Mouse (Mus musculus): ENCODE data around the gene Pmis2. TPM values are rescaled to one million over a fixed set of nuclear protein-coding genes. Genes with fewer than 3 reads are reported as not detected.

The Pmis2 gene
- polyA plus RNA-seq, 1 experiment from 2014 or later, result not detected

- no peak for ATAC-seq (ENCODE audit: insufficient number of reproducible peaks, low FRiP score, low TSS enrichment, low read depth)
- Histone ChIP-seq H3K27ac (replicated peaks) (no peak overlapping the region), H3K9me3 (replicated peaks) (no peaks in the 10 kb centered on the region), H3K27me3 (peaks cover 70% of the 10 kb centered on the region), H3K9ac (no peak overlapping the region), H3K4me3 (replicated peaks) (peak overlapping the region; percentile 3; the same call in 1 of the 2 replicates), H3K4me2 (replicated peaks) (no peak overlapping the region), H3K4me1 (peaks cover 20% of the 10 kb centered on the region), H3K36me3 (no peaks in the 10 kb centered on the region)
- WGBS, result 4% methylated on average over 27 of the region's 27 CpGs
Observed at GRCm38 (mm10) chr7:30633762-30634412, 37.5 kb downstream of the Pmis2 start.

GRCm38 (mm10) chr7:30629013-30629412, 42.4 kb downstream of the Pmis2 start:
- Histone ChIP-seq H3K36me3 (0 out of 2 replicates have a peak, but pooled peaks cover 6% of the 10 kb centered on the region), H3K4me2 (replicated peaks) (no peak overlapping the region), H3K27ac (replicated peaks) (no peak overlapping the region), H3K9ac (no peak overlapping the region), H3K9me3 (replicated peaks) (no peaks in the 10 kb centered on the region), H3K27me3 (peaks cover 38% of the 10 kb centered on the region), H3K4me1 (peaks cover 16% of the 10 kb centered on the region), H3K4me3 (replicated peaks) (no peak overlapping the region)
- no peak for ATAC-seq (ENCODE audit: insufficient number of reproducible peaks, low FRiP score, low TSS enrichment, low read depth)

GRCm38 (mm10) chr7:30626647-30627046, 44.8 kb downstream of the Pmis2 start:
- Histone ChIP-seq H3K36me3 (peaks cover 29% of the 10 kb centered on the region), H3K4me2 (replicated peaks) (no peak overlapping the region), H3K4me3 (replicated peaks) (no peak overlapping the region), H3K9ac (no peak overlapping the region), H3K27ac (replicated peaks) (no peak overlapping the region), H3K27me3 (peaks cover 16% of the 10 kb centered on the region), H3K4me1 (peaks cover 11% of the 10 kb centered on the region), H3K9me3 (replicated peaks) (no peaks in the 10 kb centered on the region)
- 79% methylated on average over 5 of the region's 5 CpGs for WGBS
- no peak for ATAC-seq (ENCODE audit: insufficient number of reproducible peaks, low FRiP score, low TSS enrichment, low read depth)

- peak within 1 kb of the TSS; percentile 77 for H3K4me3 ChIP-seq (replicated peaks)
- WGBS, result 2% methylated on average over 44 of the region's 44 CpGs
- no peaks in the 10 kb centered on the region for H3K9me3 ChIP-seq (replicated peaks)
- H3K4me2 ChIP-seq (replicated peaks), result peak within 1 kb of the TSS; percentile 77
- peaks cover 36% of the 10 kb centered on the region for H3K36me3 ChIP-seq
- peak; percentile 93 for ATAC-seq (ENCODE audit: insufficient number of reproducible peaks, low FRiP score, low TSS enrichment, low read depth)
- H3K27me3 ChIP-seq, result peaks cover 9% of the 10 kb centered on the region
- H3K9ac ChIP-seq, result peak within 1 kb of the TSS; percentile 74
- peak within 1 kb of the TSS; percentile 61 for H3K27ac ChIP-seq (replicated peaks)
- H3K4me1 ChIP-seq, result peaks cover 11% of the 10 kb centered on the region
Observed at GRCm38 (mm10) chr7:30625530-30626384, 45.6 kb downstream of the Pmis2 start, which contains the start of gene Cox6b1. Gene Cox6b1 (minus strand): TSS chr7:30626151.

Other genes with a start within 250 kb of the Pmis2 start
- gene Nfkbid, start 249.9 kb downstream of the Pmis2 start, polyA plus RNA-seq (2015; fragmentation: Nextera tagmentation; extraction: Ambion mirVana), result 1.7 and 1.8 TPM in 2 replicates
- gene Aplp1, start 226.1 kb downstream of the Pmis2 start, polyA plus RNA-seq (2015; fragmentation: Nextera tagmentation; extraction: Ambion mirVana), result 52.0 and 61.3 TPM in 2 replicates
- gene Kirrel2, start 213.9 kb downstream of the Pmis2 start, polyA plus RNA-seq (2015; fragmentation: Nextera tagmentation; extraction: Ambion mirVana), result 1.1 and 1.3 TPM in 2 replicates
- gene Nphs1, start 213.3 kb downstream of the Pmis2 start, polyA plus RNA-seq (2015; fragmentation: Nextera tagmentation; extraction: Ambion mirVana), result 0.17 TPM in 2 replicates
- gene Prodh2, start 178.0 kb downstream of the Pmis2 start, polyA plus RNA-seq (2015; fragmentation: Nextera tagmentation; extraction: Ambion mirVana), result not detected in 2 replicates
- gene Arhgap33, start 136.5 kb downstream of the Pmis2 start, polyA plus RNA-seq (2015; fragmentation: Nextera tagmentation; extraction: Ambion mirVana), result 12.2 and 16.2 TPM in 2 replicates
- 19.9 and 22.2 TPM in 2 replicates for gene Hspb6, start 119.4 kb downstream of the Pmis2 start, polyA plus RNA-seq (2015; fragmentation: Nextera tagmentation; extraction: Ambion mirVana)
- gene Proser3, start 119.3 kb downstream of the Pmis2 start, polyA plus RNA-seq (2015; fragmentation: Nextera tagmentation; extraction: Ambion mirVana), result 11.6 and 17.6 TPM in 2 replicates
- 45.6 and 46.8 TPM in 2 replicates for gene Lin37, start 111.8 kb downstream of the Pmis2 start, polyA plus RNA-seq (2015; fragmentation: Nextera tagmentation; extraction: Ambion mirVana)
- gene U2af1l4, start 108.3 kb downstream of the Pmis2 start, polyA plus RNA-seq (2015; fragmentation: Nextera tagmentation; extraction: Ambion mirVana), result 83.7 and 86.6 TPM in 2 replicates
- 11.0 and 15.0 TPM in 2 replicates for gene Gm49396, start 108.3 kb downstream of the Pmis2 start, polyA plus RNA-seq (2015; fragmentation: Nextera tagmentation; extraction: Ambion mirVana)
- gene Psenen, start 108.0 kb downstream of the Pmis2 start, polyA plus RNA-seq (2015; fragmentation: Nextera tagmentation; extraction: Ambion mirVana), result 136 and 140 TPM in 2 replicates
- 5.3 and 6.1 TPM in 2 replicates for gene Igflr1, start 106.2 kb downstream of the Pmis2 start, polyA plus RNA-seq (2015; fragmentation: Nextera tagmentation; extraction: Ambion mirVana)
- gene Kmt2b, start 82.9 kb downstream of the Pmis2 start, polyA plus RNA-seq (2015; fragmentation: Nextera tagmentation; extraction: Ambion mirVana), result 10.8 and 11.6 TPM in 2 replicates
- 1.5 and 1.8 TPM in 2 replicates for gene Zbtb32, start 72.7 kb downstream of the Pmis2 start, polyA plus RNA-seq (2015; fragmentation: Nextera tagmentation; extraction: Ambion mirVana)
- gene Upk1a, start 58.8 kb downstream of the Pmis2 start, polyA plus RNA-seq (2015; fragmentation: Nextera tagmentation; extraction: Ambion mirVana), result 0.54 and 0.75 TPM in 2 replicates
- gene Cox6b1, start 45.5 kb downstream of the Pmis2 start, polyA plus RNA-seq (2015; fragmentation: Nextera tagmentation; extraction: Ambion mirVana), result 848 and 867 TPM in 2 replicates
- not detected in 2 replicates for gene Etv2, start 35.8 kb downstream of the Pmis2 start, polyA plus RNA-seq (2015; fragmentation: Nextera tagmentation; extraction: Ambion mirVana)
- 126 and 129 TPM in 2 replicates for gene Rbm42, start 21.3 kb downstream of the Pmis2 start, polyA plus RNA-seq (2015; fragmentation: Nextera tagmentation; extraction: Ambion mirVana)
- 37.8 and 41.2 TPM in 2 replicates for gene Haus5, start 6.6 kb downstream of the Pmis2 start, polyA plus RNA-seq (2015; fragmentation: Nextera tagmentation; extraction: Ambion mirVana)
- gene 2200002J24Rik, start 27.3 kb upstream of the Pmis2 start, polyA plus RNA-seq (2015; fragmentation: Nextera tagmentation; extraction: Ambion mirVana), result 0.41 and 0.64 TPM in 2 replicates
- 0.29 and 0.63 TPM in 2 replicates for gene Atp4a, start 40.6 kb upstream of the Pmis2 start, polyA plus RNA-seq (2015; fragmentation: Nextera tagmentation; extraction: Ambion mirVana)
- gene Tmem147, start 57.9 kb upstream of the Pmis2 start, polyA plus RNA-seq (2015; fragmentation: Nextera tagmentation; extraction: Ambion mirVana), result 191 and 200 TPM in 2 replicates
- gene Gapdhs, start 72.1 kb upstream of the Pmis2 start, polyA plus RNA-seq (2015; fragmentation: Nextera tagmentation; extraction: Ambion mirVana), result 0.48 and 1.0 TPM in 2 replicates
- 163 and 182 TPM in 2 replicates for gene Sbsn, start 79.9 kb upstream of the Pmis2 start, polyA plus RNA-seq (2015; fragmentation: Nextera tagmentation; extraction: Ambion mirVana)
- gene Dmkn, start 92.2 kb upstream of the Pmis2 start, polyA plus RNA-seq (2015; fragmentation: Nextera tagmentation; extraction: Ambion mirVana), result 491 and 576 TPM in 2 replicates
- 1,669 and 1,901 TPM in 2 replicates for gene Krtdap, start 116.3 kb upstream of the Pmis2 start, polyA plus RNA-seq (2015; fragmentation: Nextera tagmentation; extraction: Ambion mirVana)
- gene Ffar2, start 152.2 kb upstream of the Pmis2 start, polyA plus RNA-seq (2015; fragmentation: Nextera tagmentation; extraction: Ambion mirVana), result 0.14 TPM in 1 of 2 replicates, not detected in the other
- not detected in 2 replicates for gene Ffar3, start 184.6 kb upstream of the Pmis2 start, polyA plus RNA-seq (2015; fragmentation: Nextera tagmentation; extraction: Ambion mirVana)
- gene Ffar1, start 190.0 kb upstream of the Pmis2 start, polyA plus RNA-seq (2015; fragmentation: Nextera tagmentation; extraction: Ambion mirVana), result not detected in 2 replicates
- gene Cd22, start 208.7 kb upstream of the Pmis2 start, polyA plus RNA-seq (2015; fragmentation: Nextera tagmentation; extraction: Ambion mirVana), result 0.11 and 0.20 TPM in 2 replicates
- gene Mag, start 243.3 kb upstream of the Pmis2 start, polyA plus RNA-seq (2015; fragmentation: Nextera tagmentation; extraction: Ambion mirVana), result 1.00 and 1.4 TPM in 2 replicates